Mouse (Mus musculus) cerebellum, postnatal 25 days (tissue): ENCODE results near the gene Pi4k2a.

ENCODE experiments used
- DNase-seq, 2 experiments: peaks; one replicate each; pipeline ENCODE4 v3.0.0; 2021; ENCODE audit warnings: mixed read lengths in 2 of 2

Pi4k2a gene

GRCm38 (mm10) chr19:42137167-42137672 lies 47.0 kb downstream of the Pi4k2a start:
- DNase-seq, result no peak

- no peak for DNase-seq
Observed at GRCm38 (mm10) chr19:42138517-42139285, 48.4 kb downstream of the Pi4k2a start.

DNA sequence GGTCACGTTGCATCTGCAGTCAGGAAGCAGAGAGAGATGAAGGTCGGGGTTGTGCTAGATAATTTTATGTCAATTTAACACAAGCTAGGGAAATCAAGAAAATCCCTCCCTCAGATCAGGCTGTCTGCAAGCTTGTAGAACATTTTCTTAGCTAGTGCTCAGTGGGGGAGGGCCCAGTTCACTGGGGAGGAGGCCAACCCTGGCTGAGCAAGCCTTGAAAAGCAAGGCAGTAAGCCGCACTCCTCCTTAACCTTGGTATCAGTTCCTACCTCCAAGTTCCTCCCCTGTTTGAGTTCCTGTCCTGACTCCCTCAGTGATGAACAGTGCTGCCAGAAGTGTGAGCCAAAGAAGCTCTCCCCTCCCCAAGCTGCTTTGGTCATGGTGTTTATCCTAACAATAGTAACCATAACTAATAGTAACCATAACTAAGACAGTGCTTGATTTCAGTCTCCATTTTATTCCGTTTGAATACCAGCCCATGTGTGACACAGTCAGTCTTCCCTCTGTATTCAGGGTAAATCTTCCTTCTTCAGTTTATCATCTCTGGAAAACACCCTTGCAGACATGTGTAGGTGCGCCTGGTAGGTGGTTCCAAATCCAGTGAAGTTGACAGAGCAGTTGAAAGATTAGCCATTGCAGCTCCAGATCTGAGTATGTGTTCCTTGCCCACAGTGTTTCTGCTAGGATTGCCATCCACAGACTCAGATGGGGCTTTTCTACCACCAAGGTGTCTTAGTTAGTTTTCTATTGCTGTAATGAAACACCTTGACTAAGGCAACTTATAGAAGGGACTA lies 49.7 kb downstream of the Pi4k2a start:
- DNase-seq, result no peak

GRCm38 (mm10) chr19:42141998-42142397 lies 51.7 kb downstream of the Pi4k2a start:
- no peak for DNase-seq

DNA sequence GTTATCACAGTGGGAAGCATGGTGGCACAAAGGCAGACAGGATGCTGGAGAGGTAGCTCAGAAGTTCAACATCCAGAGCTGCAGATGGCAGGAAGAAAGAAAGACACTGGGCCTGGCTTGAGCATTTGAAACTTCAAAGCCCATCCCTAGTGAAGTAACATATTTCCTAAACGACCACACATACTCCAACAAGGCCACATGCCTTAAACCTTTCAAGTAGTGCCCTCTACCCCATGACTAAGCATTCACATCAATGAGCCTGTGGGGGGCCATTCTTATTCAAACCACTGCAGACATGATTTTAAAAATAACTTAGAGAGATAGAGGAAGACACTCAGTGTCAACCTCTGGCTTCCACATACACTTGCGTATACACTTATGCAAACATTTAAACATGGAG lies 52.5 kb downstream of the Pi4k2a start:
- DNase-seq, result no peak

- no peak for DNase-seq
Observed at GRCm38 (mm10) chr19:42144067-42144466, 53.8 kb downstream of the Pi4k2a start.

GRCm38 (mm10) chr19:42144541-42145167 lies 54.4 kb downstream of the Pi4k2a start:
- DNase-seq, result peak; percentile 81 to 92

- no peak for DNase-seq
Observed at GRCm38 (mm10) chr19:42145210-42145609, 54.9 kb downstream of the Pi4k2a start.

GRCm38 (mm10) chr19:42145731-42146130 lies 55.5 kb downstream of the Pi4k2a start:
- DNase-seq, result no peak

DNA sequence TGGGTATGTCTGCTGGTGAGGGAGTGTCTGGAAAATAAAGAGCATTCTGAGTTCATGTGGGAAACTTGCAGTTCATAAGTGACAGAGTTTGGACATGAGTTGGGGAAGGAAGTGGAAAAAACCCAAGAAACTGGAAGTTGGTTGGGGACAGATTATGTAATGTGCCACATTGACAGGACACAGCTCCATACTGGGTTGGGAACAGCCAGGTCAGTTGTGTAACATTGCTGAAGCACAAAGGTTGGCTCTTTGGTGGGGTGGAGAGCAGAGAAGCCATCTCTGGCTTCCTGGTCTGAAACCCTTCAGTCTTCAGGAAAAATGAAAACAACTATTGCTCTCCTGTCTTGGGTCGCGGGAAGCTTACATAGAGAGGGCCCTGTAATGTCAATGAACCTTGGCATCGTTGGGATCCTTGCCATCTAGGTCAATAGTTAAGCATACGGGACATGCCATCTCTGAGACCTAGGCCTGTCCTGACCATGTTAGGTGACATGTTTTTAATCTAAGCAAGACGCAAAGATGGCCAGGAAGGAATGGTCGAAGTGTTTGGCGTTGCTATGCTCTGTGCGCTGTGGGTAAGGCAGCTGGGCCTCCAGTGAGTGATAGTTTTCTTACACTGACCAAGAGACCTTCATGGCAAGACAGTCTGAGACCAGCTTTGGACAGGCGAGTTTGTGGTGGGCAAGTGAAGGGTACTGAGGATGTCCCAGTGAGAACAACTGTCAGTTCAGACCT lies 56.2 kb downstream of the Pi4k2a start:
- no peak for DNase-seq

GRCm38 (mm10) chr19:42147170-42147768 lies 57.0 kb downstream of the Pi4k2a start, which contains the start of gene Marveld1:
TSS of gene Marveld1 (plus strand) at chr19:42147400.
- peak; percentile 46 to 54 for DNase-seq

DNA sequence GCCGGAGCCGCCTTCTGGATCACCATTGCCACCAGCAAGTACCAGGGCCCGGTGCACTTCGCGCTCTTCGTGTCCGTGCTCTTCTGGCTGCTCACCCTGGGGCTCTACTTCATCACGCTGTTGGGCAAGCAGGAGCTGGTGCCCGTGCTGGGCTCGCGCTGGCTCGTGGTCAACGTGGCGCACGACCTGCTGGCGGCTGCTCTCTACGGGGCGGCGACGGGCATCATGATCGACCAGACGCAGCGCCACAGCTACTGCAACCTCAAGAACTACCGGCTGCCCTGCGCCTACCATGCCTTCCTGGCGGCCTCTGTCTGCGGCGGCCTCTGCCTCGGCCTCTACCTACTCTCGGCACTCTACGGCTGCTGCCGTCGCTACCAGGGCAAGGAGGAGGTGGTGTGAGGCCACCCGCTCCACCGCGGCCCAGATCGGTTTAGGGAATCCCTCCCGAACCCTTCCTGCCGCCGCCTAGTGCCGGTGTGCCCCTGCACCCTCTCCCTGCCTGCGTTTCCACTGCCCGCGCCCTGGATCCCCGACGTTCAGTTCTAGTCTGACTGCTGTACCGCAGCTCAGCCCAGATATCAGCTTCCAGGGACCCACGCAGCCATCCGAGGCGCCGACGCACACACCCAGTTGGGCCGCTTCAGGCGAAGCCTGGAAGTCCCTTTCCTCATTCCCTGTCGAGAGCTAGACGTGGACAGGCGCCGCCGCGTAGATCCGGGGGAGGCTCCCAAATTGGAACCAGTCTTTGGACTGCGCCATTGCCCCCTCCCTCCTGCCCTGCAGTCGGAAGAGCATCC lies 57.7 kb downstream of the Pi4k2a start:
- DNase-seq, result peak; percentile 79

- DNase-seq, result no peak
Observed at GRCm38 (mm10) chr19:42148569-42148860, 58.2 kb downstream of the Pi4k2a start.

GRCm38 (mm10) chr19:42151990-42152389 lies 61.7 kb downstream of the Pi4k2a start:
- peak; percentile 92 for DNase-seq

GRCm38 (mm10) chr19:42157493-42158237 lies 67.4 kb downstream of the Pi4k2a start:
- no peak for DNase-seq

GRCm38 (mm10) chr19:42158246-42159017 lies 68.2 kb downstream of the Pi4k2a start:
- no peak for DNase-seq

GRCm38 (mm10) chr19:42163764-42164163 lies 73.5 kb downstream of the Pi4k2a start, which contains the start of gene Zfyve27:
TSS of gene Zfyve27 (plus strand) at chr19:42163951.
- no peak for DNase-seq

- DNase-seq, result no peak
Observed at GRCm38 (mm10) chr19:42164188-42164587, 73.9 kb downstream of the Pi4k2a start.

GRCm38 (mm10) chr19:42166130-42166529 lies 75.9 kb downstream of the Pi4k2a start:
- peak; percentile 91 to 94 for DNase-seq

GRCm38 (mm10) chr19:42166766-42167165 lies 76.5 kb downstream of the Pi4k2a start:
- DNase-seq, result no peak
